Mouse (Mus musculus) liver, embryonic 16.5 days (tissue): ENCODE results near the gene Iqcf1. TPM values are rescaled to one million over a fixed set of nuclear protein-coding genes. Genes with fewer than 3 reads are reported as not detected.

ENCODE experiments used
- ATAC-seq: fragments of 200-750 bp; cut with Nextera tagmentation; 2 replicates; pipeline ENCODE4 v1.8.0; 2017; ENCODE audit warnings: low read depth, mild to moderate bottlenecking, moderate number of reproducible peaks, moderate library complexity
- H3K27ac ChIP-seq: fragments of 300-500 bp; sonication (generic); 2 replicates; pipeline ENCODE4 v1.5.1; 2014; ENCODE audit warnings: mild to moderate bottlenecking, low read length
- H3K27me3 ChIP-seq: fragments of 300-500 bp; sonication (generic); 2 replicates; pipeline ENCODE4 v1.6.1; 2014; ENCODE audit warnings: low read depth, low read length, mixed read lengths; ENCODE audit not compliant: control insufficient read depth, insufficient read depth
- H3K36me3 ChIP-seq: fragments of 300-500 bp; sonication (generic); 2 replicates; pipeline ENCODE4 v1.6.1; 2014; ENCODE audit warnings: mild to moderate bottlenecking; ENCODE audit not compliant: control insufficient read depth, insufficient read depth
- H3K4me1 ChIP-seq: fragments of 300-500 bp; sonication (generic); 2 replicates; pipeline ENCODE4 v1.6.1; 2014; ENCODE audit warnings: low read depth, low read length, mixed read lengths; ENCODE audit not compliant: control insufficient read depth
- H3K4me2 ChIP-seq: fragments of 300-500 bp; sonication (generic); 2 replicates; pipeline ENCODE4 v1.6.1; 2014; ENCODE audit warnings: low read depth, low read length, mixed read lengths
- H3K4me3 ChIP-seq: fragments of 300-500 bp; sonication (generic); 2 replicates; pipeline ENCODE4 v1.5.1; 2014; ENCODE audit warnings: low read depth, mild to moderate bottlenecking, low read length
- H3K9ac ChIP-seq: fragments of 300-500 bp; sonication (generic); 2 replicates; pipeline ENCODE4 v1.6.1; 2014; ENCODE audit warnings: low read depth, low read length
- H3K9me3 ChIP-seq: fragments of 300-500 bp; sonication (generic); replicated peaks from 2 replicates; pipeline ENCODE4 v1.6.1; 2016; ENCODE audit warnings: low read length; ENCODE audit not compliant: control insufficient read depth
- WGBS: fragments of 180-500 bp; shearing (Covaris S2); extraction: QIAGEN DNeasy Blood & Tissue Kit; methylation state at CpG from one replicate; pipeline ENCODE4 v1.1.7; 2014; ENCODE audit not compliant: insufficient replicate concordance; 5-methylcytosine and 5-hydroxymethylcytosine counted together
- polyA plus RNA-seq: library from polyadenylated mRNA; unstranded; fragments of >200 nt; fragmentation: Nextera tagmentation; extraction: Ambion mirVana; gene quantifications from 2 replicates; pipeline ENCODE4 v1.2.1, GENCODE M21; 2015

The Iqcf1 gene
- polyA plus RNA-seq, 1 experiment from 2014 or later: not detected

GRCm38 (mm10) chr9:106470991-106471750 lies 28.6 kb upstream of the Iqcf1 start:
- Histone ChIP-seq H3K4me3 (no peak overlapping the region), H3K36me3 (no peaks in the 10 kb centered on the region), H3K9me3 (no peaks in the 10 kb centered on the region), H3K27ac (no peak overlapping the region), H3K4me2 (no peak overlapping the region), H3K9ac (no peak overlapping the region), H3K4me1 (peaks cover 10% of the 10 kb centered on the region), H3K27me3 (peaks cover 2% of the 10 kb centered on the region; the same call in 1 of the 2 replicates)
- WGBS: 62% methylated on average over 14 of the region's 14 CpGs
- ATAC-seq: no peak

- H3K27me3 ChIP-seq: no peaks in the 10 kb centered on the region
- no peak overlapping the region for H3K27ac ChIP-seq
- no peaks in the 10 kb centered on the region for H3K9me3 ChIP-seq
- no peaks in the 10 kb centered on the region for H3K36me3 ChIP-seq
- H3K4me3 ChIP-seq: no peak overlapping the region
- no peak overlapping the region for H3K9ac ChIP-seq
- peaks cover 16% of the 10 kb centered on the region for H3K4me1 ChIP-seq
- no peak overlapping the region for H3K4me2 ChIP-seq
- no peak for ATAC-seq
- 66% methylated on average over 5 of the region's 5 CpGs for WGBS
Observed at GRCm38 (mm10) chr9:106471892-106472291, 27.9 kb upstream of the Iqcf1 start.

GRCm38 (mm10) chr9:106472321-106472720 lies 27.4 kb upstream of the Iqcf1 start:
- Histone ChIP-seq H3K4me1 (peaks cover 18% of the 10 kb centered on the region), H3K9me3 (no peaks in the 10 kb centered on the region), H3K4me3 (no peak overlapping the region), H3K4me2 (no peak overlapping the region), H3K27ac (no peak overlapping the region), H3K36me3 (no peaks in the 10 kb centered on the region), H3K27me3 (no peaks in the 10 kb centered on the region), H3K9ac (no peak overlapping the region)
- ATAC-seq: no peak
- WGBS: 53% methylated on average over 4 of the region's 4 CpGs

GRCm38 (mm10) chr9:106473081-106473752 lies 26.6 kb upstream of the Iqcf1 start:
- Histone ChIP-seq H3K4me3 (no peak overlapping the region), H3K9ac (no peak overlapping the region), H3K27ac (no peak overlapping the region), H3K36me3 (no peaks in the 10 kb centered on the region), H3K4me2 (no peak overlapping the region), H3K9me3 (no peaks in the 10 kb centered on the region), H3K4me1 (peaks cover 27% of the 10 kb centered on the region), H3K27me3 (no peaks in the 10 kb centered on the region)
- ATAC-seq: no peak
- WGBS: 72% methylated on average over 16 of the region's 16 CpGs

- Histone ChIP-seq H3K27ac (no peak overlapping the region), H3K27me3 (no peaks in the 10 kb centered on the region), H3K4me2 (no peak overlapping the region), H3K36me3 (no peaks in the 10 kb centered on the region), H3K9me3 (no peaks in the 10 kb centered on the region), H3K9ac (no peak overlapping the region), H3K4me3 (no peak overlapping the region), H3K4me1 (peaks cover 30% of the 10 kb centered on the region)
- ATAC-seq: no peak
- WGBS: 62% methylated on average over 5 of the region's 5 CpGs
Observed at GRCm38 (mm10) chr9:106473753-106474105, 26.0 kb upstream of the Iqcf1 start.

- no peak overlapping the region for H3K4me3 ChIP-seq
- no peaks in the 10 kb centered on the region for H3K36me3 ChIP-seq
- H3K27ac ChIP-seq: no peak overlapping the region
- no peaks in the 10 kb centered on the region for H3K9me3 ChIP-seq
- H3K9ac ChIP-seq: no peak overlapping the region
- peaks cover 30% of the 10 kb centered on the region for H3K4me1 ChIP-seq
- ATAC-seq: no peak
- no peak overlapping the region for H3K4me2 ChIP-seq
- WGBS: 10% methylated on average over 6 of the region's 6 CpGs
- H3K27me3 ChIP-seq: no peaks in the 10 kb centered on the region
Observed at GRCm38 (mm10) chr9:106474456-106474855, 25.3 kb upstream of the Iqcf1 start.

- H3K27ac ChIP-seq: no peak overlapping the region
- no peak overlapping the region for H3K4me2 ChIP-seq
- H3K4me1 ChIP-seq: peaks cover 30% of the 10 kb centered on the region
- no peak overlapping the region for H3K9ac ChIP-seq
- 63% methylated on average over 7 of the region's 7 CpGs for WGBS
- no peak overlapping the region for H3K4me3 ChIP-seq
- no peaks in the 10 kb centered on the region for H3K9me3 ChIP-seq
- no peaks in the 10 kb centered on the region for H3K27me3 ChIP-seq
- no peak for ATAC-seq
- H3K36me3 ChIP-seq: no peaks in the 10 kb centered on the region
Observed at GRCm38 (mm10) chr9:106475046-106475445, 24.7 kb upstream of the Iqcf1 start.

- WGBS: 56% methylated on average over 10 of the region's 10 CpGs
- H3K4me1 ChIP-seq: peaks cover 30% of the 10 kb centered on the region
- peak within 1 kb of the TSS; percentile 39 for H3K9ac ChIP-seq
- peak within 1 kb of the TSS; percentile 7; the same call in 1 of the 2 replicates for H3K27ac ChIP-seq
- no peak for ATAC-seq
- H3K27me3 ChIP-seq: no peaks in the 10 kb centered on the region
- H3K4me2 ChIP-seq: peak within 1 kb of the TSS; percentile 91
- H3K36me3 ChIP-seq: no peaks in the 10 kb centered on the region; the same call in 1 of the 2 replicates
- no peaks in the 10 kb centered on the region for H3K9me3 ChIP-seq
- H3K4me3 ChIP-seq: peak within 1 kb of the TSS; percentile 16; the same call in 1 of the 2 replicates
Observed at GRCm38 (mm10) chr9:106475663-106476001, 24.1 kb upstream of the Iqcf1 start, which contains the start of gene Rrp9. Rrp9 (plus strand) TSS chr9:106475963.
